Mouse (Mus musculus): ENCODE results near the gene Gm20449. TPM values are rescaled to one million over a fixed set of nuclear protein-coding genes. Genes with fewer than 3 reads are reported as not detected.
"Not testable (repeated sequence)": the region's sequence is repeated elsewhere in the genome, so short reads cannot be mapped to it uniquely, and the experiment has no call there.

Gm20449 gene
- polyA plus RNA-seq (2015; fragmentation: Nextera tagmentation; extraction: Ambion mirVana): 0.06 TPM in 1 of 2 replicates, not detected in the other

DNA sequence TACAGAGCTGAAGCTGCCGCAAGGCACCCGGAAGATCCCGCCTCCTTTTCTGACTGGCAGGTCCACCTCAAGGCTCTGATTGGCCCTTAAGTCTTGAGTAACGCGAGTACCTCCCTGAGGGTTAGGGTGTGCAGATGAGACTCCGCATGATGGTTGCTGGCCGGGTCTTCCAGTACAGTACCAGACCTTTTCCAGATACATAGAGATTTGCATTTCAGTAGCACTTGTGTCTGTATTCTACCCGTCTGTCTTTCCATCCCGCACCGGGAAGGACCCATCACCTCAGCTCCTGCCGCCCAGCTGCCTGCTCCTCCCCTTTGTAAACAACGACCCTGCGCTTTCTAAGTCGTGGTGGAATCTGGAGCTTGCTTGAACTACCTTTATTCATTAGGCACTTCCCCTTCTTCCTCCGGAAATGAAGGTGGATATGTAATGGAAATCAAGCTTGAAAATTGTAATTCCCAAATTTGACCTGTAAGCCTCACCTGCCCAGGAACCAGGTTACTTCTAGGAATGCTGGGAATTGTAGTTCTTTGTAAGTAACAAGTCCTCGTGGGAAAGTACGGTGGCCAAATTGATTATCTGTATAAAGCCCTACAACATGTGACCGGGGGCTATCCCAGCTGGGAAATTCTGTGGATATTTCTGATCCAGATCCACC is at the start of gene Gm20449, which contains the start of gene AW146154:
Gm20449 (minus strand) TSS at position 29 of the 661 bp plus-strand sequence.
AW146154 (minus strand) TSS at position 502 of the 661 bp plus-strand sequence.
- H3K27ac ChIP-seq: peak within 1 kb of the TSS; percentile 72
- WGBS: under 1% methylated on average over 18 of the region's 18 CpGs
- H3K36me3 ChIP-seq: peaks cover 8% of the 10 kb centered on the region
- peak within 1 kb of the TSS; percentile 76 for H3K4me2 ChIP-seq
- ATAC-seq (replicated peaks; ENCODE audit: insufficient number of reproducible peaks, insufficient read depth, low FRiP score, low read depth): peak; percentile 96
- no peaks in the 10 kb centered on the region for H3K27me3 ChIP-seq
- H3K9me3 ChIP-seq (replicated peaks): no peaks in the 10 kb centered on the region
- peak within 1 kb of the TSS; percentile 74 for H3K4me3 ChIP-seq
- peak within 1 kb of the TSS; percentile 71 for H3K9ac ChIP-seq
- no peaks in the 10 kb centered on the region for H3K4me1 ChIP-seq (replicated peaks)

DNA sequence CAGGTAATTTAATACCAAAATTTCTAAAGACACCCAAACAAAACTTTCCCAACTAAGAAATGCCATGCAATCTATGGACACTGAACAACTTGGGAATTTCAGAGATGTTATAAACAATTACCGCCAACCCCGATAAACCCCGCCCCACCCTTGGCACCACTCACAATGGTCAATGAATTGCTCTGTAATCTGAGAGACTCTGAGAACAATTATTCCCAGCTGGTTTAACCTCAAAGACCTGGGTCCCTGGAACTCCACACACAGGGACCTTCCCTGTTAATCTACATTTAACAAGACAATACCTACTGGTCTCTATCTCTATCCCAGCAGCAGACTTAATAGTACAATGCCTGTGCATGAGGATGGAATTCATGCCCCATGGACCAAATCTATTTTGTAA is 13.5 kb upstream of the Gm20449 start:
- Histone ChIP-seq H3K9me3 (replicated peaks) (no peaks in the 10 kb centered on the region), H3K27me3 (no peaks in the 10 kb centered on the region), H3K4me2 (no peak overlapping the region), H3K36me3 (no peaks in the 10 kb centered on the region), H3K4me1 (replicated peaks) (no peaks in the 10 kb centered on the region), H3K27ac (no peak overlapping the region), H3K9ac (no peak overlapping the region), H3K4me3 (no peak overlapping the region)
- WGBS: 88% methylated on average over 3 of the region's 3 CpGs
- ATAC-seq (replicated peaks; ENCODE audit: insufficient number of reproducible peaks, insufficient read depth, low FRiP score, low read depth): no peak

DNA sequence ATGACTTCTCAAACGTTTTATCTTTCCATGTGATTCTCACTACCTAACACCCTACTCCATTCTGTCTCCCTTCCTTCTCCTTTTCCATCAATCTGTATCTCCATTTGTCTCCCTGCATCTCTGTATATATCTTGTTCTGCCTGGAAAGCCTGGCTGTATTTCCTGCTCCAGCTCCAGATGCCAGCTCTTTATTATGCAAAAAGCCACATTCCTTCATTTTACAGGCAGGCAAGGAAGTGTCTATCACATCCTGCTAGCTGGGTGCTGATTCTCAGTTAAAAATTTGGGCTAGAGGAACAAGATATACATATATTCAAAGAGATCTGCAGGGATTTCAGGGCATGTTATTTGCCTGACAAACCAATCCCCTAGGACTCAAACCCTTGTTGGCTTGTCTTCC is 13.0 kb upstream of the Gm20449 start:
- no peak overlapping the region for H3K4me2 ChIP-seq
- H3K9ac ChIP-seq: no peak overlapping the region
- no peaks in the 10 kb centered on the region for H3K36me3 ChIP-seq
- no peaks in the 10 kb centered on the region for H3K9me3 ChIP-seq (replicated peaks)
- H3K4me1 ChIP-seq (replicated peaks): no peaks in the 10 kb centered on the region
- H3K27ac ChIP-seq: no peak overlapping the region
- 11% methylated on average over 1 of the region's 1 CpGs for WGBS
- no peak overlapping the region for H3K4me3 ChIP-seq
- ATAC-seq (replicated peaks; ENCODE audit: insufficient number of reproducible peaks, insufficient read depth, low FRiP score, low read depth): no peak
- H3K27me3 ChIP-seq: no peaks in the 10 kb centered on the region

DNA sequence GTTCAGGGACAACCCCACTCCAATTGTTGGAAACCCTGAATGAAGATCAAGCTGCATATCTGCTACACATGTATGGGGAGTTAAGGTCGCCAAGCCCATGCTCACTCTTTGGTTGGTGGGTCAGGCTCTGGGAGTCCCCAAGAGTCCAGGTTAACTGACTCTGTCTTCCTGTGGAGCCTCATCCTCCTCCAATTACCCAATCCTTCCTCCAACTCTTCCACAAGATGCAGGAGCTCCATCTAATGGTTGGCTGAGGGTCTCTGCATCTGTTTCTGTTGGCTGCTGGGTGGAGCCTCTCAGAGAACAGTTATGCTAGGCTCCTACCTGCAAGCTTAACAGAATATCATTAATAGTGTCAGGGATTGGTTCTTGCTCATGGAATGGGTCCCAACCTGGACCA is 3.2 kb upstream of the Gm20449 start:
- WGBS: 24% methylated on average over 1 of the region's 1 CpGs
- H3K9me3 ChIP-seq (replicated peaks): no peaks in the 10 kb centered on the region
- H3K9ac ChIP-seq: no peak overlapping the region
- no peak for ATAC-seq (replicated peaks; ENCODE audit: insufficient number of reproducible peaks, insufficient read depth, low FRiP score, low read depth)
- H3K27me3 ChIP-seq: no peaks in the 10 kb centered on the region
- H3K4me3 ChIP-seq: no peak overlapping the region
- no peaks in the 10 kb centered on the region for H3K36me3 ChIP-seq
- H3K4me1 ChIP-seq (replicated peaks): no peaks in the 10 kb centered on the region
- no peak overlapping the region for H3K4me2 ChIP-seq
- no peak overlapping the region for H3K27ac ChIP-seq

DNA sequence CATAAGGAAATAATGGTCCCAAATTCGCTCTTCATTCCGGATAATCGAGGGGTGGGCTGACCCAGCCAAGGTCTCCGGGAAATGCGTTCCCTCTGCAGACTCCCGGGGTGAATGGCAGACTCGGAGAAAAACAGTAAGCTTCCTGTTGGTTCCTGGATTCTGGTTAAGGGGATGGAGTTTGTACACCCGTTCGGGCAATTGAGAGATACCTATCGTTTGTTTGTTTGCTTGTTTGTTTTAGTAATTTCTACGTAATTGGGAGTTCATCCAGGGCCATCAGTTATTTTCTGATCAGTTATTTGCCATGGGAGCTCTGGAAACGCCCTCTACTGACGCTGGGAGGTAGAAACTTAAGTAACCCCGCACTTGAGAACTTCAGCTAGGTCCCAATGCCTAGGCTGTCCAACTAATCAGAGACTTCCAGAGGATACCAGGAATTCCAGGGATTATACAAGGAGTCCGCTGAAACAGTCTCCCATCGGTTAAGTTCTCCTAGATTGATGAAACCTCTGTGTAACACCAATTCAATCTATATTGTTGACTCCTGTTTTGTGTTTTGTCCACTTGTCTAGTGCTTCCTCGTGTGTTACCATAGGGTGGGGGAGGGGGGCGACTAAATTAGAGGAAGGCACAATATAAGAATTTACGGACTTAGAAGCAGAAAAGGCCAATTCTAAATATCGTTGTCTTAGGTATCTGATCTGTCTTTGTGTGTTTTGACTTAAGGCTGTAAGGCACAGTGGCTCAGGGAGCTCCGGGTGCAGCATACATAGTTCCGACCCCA is 1.1 kb upstream of the Gm20449 start:
- WGBS: 16% methylated on average over 22 of the region's 22 CpGs
- ATAC-seq (replicated peaks; ENCODE audit: insufficient number of reproducible peaks, insufficient read depth, low FRiP score, low read depth): no peak
- H3K27ac ChIP-seq: no peak overlapping the region

DNA sequence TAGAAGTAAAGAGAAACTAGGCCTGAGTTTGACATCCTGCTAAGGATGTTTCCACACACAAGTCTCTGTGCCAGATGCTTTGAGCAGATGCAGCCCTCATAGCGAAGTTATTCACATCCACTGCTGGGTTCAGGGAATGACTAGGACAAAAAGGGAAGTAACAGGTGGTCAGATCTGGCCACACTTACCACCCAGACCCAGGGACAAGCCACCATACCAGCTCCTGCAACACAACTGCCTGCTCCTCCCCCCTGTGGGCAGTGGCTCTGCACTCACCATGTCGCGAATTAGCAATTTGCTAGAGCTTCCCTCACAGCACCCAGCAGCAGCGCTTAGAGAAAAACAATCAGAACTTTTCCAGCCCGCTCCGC is 214 bp downstream of the Gm20449 start:
- not testable (repeated sequence) for H3K9me3 ChIP-seq (replicated peaks); H3K4me1 ChIP-seq (replicated peaks); H3K27me3 ChIP-seq; H3K36me3 ChIP-seq
- H3K4me3 ChIP-seq: peak overlapping the region; percentile 74
- H3K9ac ChIP-seq: peak overlapping the region; percentile 71
- WGBS: 0% methylated on average over 6 of the region's 6 CpGs
- H3K27ac ChIP-seq: peak overlapping the region; percentile 72
- peak; percentile 43; the same call in 1 of the 2 replicates for ATAC-seq (replicated peaks; ENCODE audit: insufficient number of reproducible peaks, insufficient read depth, low FRiP score, low read depth)
- peak overlapping the region; percentile 76 for H3K4me2 ChIP-seq

More for the DNA sequence above, 1.1 kb upstream of the Gm20449 start:
- peak overlapping the region; percentile 74 for H3K4me3 ChIP-seq
- no peaks in the 10 kb centered on the region for H3K9me3 ChIP-seq (replicated peaks)
- H3K9ac ChIP-seq: no peak overlapping the region
- no peaks in the 10 kb centered on the region for H3K36me3 ChIP-seq
- no peaks in the 10 kb centered on the region for H3K27me3 ChIP-seq
- H3K4me1 ChIP-seq (replicated peaks): no peaks in the 10 kb centered on the region
- peak overlapping the region; percentile 76 for H3K4me2 ChIP-seq

DNA sequence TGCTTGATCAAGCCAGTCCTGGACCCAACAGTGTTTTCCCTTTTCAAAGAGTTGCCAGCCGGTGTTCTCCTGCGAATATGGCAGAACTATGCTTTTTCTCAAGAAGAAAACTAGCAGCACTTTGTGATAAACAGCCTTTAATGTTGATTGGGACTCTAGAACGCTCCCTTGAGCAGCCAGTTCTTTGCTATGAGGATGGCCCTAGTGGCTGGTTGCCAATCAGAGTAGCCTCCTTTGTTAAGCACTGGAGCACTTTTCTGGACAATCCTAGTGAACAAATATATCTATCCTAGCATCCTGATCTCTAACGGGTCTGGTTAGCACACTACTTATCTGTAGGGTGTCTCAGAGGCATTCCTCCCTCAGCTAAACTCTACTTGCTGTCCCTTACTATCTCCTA is 753 bp downstream of the Gm20449 start:
- not testable (repeated sequence) for ATAC-seq (replicated peaks; ENCODE audit: insufficient number of reproducible peaks, insufficient read depth, low FRiP score, low read depth); H3K36me3 ChIP-seq; H3K27ac ChIP-seq; H3K4me1 ChIP-seq (replicated peaks); H3K9me3 ChIP-seq (replicated peaks); H3K27me3 ChIP-seq
- H3K4me2 ChIP-seq: peak overlapping the region; percentile 76
- H3K9ac ChIP-seq: 0 out of 2 replicates have a peak overlapping the region, but pooled peaks have one; percentile 71
- WGBS: 61% methylated on average over 4 of the region's 4 CpGs
- peak overlapping the region; percentile 74 for H3K4me3 ChIP-seq

DNA sequence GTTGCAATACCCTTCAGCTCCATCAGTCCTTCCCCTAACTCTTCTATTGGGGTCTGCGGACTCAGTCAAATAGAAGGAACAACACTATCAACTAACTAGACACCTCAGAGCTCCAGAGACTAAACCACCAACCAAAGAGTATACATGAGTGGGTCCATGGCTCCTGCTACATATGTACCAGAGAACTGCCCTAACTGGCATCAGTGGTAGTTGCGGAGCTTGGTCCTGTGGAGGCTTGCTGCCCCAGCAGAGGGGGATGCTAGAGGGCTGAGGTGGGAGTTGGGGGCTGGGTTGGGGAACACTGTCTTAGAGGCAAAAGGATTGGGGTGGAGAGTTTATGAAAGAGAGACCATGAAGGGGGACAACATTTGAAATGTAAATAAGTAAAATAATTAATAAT is 1.3 kb downstream of the Gm20449 start:
- Histone ChIP-seq H3K9me3 (replicated peaks) (no peaks in the 10 kb centered on the region), H3K27me3 (no peaks in the 10 kb centered on the region), H3K36me3 (peaks cover 10% of the 10 kb centered on the region), H3K27ac (no peak overlapping the region), H3K4me2 (no peak overlapping the region), H3K9ac (no peak overlapping the region), H3K4me1 (replicated peaks) (no peaks in the 10 kb centered on the region), H3K4me3 (no peak overlapping the region)
- no peak for ATAC-seq (replicated peaks; ENCODE audit: insufficient number of reproducible peaks, insufficient read depth, low FRiP score, low read depth)
- WGBS: 91% methylated on average over 2 of the region's 2 CpGs

DNA sequence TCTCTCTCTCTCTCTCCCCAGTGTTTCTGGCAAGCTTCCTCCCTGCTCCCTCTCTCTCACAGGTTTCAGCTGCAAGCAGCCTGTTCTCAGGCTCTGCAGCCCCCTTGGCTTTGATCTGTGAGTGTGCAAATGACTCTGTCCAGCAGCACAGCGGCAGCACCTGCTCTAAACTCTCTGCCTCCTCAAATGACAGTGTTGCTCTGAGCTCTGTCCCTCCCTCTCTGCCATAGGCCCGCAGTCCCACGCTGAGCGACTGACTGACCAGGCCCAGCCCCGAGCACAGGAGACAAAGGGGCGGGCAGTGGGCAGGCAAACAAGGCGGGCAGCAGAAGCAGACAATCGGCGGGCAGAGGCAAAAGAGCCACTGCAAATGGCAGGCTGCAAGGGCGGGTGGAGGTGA is 47.4 kb downstream of the Gm20449 start:
- H3K4me2 ChIP-seq: no peak overlapping the region
- H3K27ac ChIP-seq: no peak overlapping the region
- no peaks in the 10 kb centered on the region for H3K4me1 ChIP-seq (replicated peaks)
- H3K9ac ChIP-seq: no peak overlapping the region
- H3K9me3 ChIP-seq (replicated peaks): 0 out of 2 replicates have a peak, but pooled peaks cover 1% of the 10 kb centered on the region
- H3K27me3 ChIP-seq: no peaks in the 10 kb centered on the region
- ATAC-seq (replicated peaks; ENCODE audit: insufficient number of reproducible peaks, insufficient read depth, low FRiP score, low read depth): no peak
- 8% methylated on average over 10 of the region's 10 CpGs for WGBS
- no peaks in the 10 kb centered on the region for H3K36me3 ChIP-seq
- H3K4me3 ChIP-seq: no peak overlapping the region

DNA sequence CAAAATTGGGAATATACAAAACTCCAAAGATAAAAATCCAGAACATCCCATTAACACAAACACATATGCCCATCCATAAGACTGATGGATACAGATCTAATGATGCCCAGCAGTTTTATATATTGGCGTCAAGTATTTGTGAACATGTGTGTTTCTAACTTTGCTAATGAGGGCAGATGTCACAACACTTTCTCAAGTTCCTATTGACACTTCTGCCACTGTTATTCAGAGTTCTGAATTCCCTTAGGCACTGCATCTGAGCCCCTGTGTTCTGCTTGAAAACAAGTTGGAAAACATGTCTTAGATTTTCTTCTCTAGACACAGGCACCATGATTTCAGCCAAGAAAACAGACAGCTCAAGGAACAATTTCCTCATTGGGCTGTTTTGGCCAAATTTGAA is 50.6 kb downstream of the Gm20449 start, which contains the start of gene Vmn2r57:
Vmn2r57 (minus strand) TSS at position 101 of the 400 bp plus-strand sequence.
- not testable (repeated sequence) for H3K4me2 ChIP-seq; H3K9me3 ChIP-seq (replicated peaks); H3K4me1 ChIP-seq (replicated peaks); H3K27ac ChIP-seq; H3K4me3 ChIP-seq; H3K36me3 ChIP-seq; ATAC-seq (replicated peaks; ENCODE audit: insufficient number of reproducible peaks, insufficient read depth, low FRiP score, low read depth); H3K27me3 ChIP-seq; H3K9ac ChIP-seq
- 60% methylated on average over 1 of the region's 1 CpGs for WGBS

DNA sequence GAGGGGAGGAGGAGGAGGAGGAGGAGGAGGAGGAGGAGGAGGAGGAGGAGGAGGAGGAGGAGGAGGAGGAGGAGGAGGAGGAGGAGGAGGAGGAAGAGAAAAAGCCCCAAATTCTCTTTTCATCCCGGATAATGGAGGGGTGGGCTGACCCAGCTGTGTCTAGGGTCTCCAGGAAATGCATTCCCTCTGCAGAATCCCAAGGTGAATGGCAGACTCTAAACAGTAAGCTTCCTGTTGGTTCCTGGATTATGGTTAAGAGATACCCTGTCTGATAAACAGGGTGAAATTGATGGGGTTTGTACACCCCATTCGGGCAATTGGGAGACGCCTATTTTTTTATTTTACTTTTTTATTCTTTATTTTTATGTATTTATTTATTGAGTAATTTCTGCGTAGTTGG is 105.1 kb downstream of the Gm20449 start:
- Histone ChIP-seq H3K4me3 (no peak overlapping the region), H3K4me2 (no peak overlapping the region), H3K27me3 (no peaks in the 10 kb centered on the region), H3K27ac (no peak overlapping the region), H3K36me3 (no peaks in the 10 kb centered on the region), H3K9ac (no peak overlapping the region), H3K9me3 (replicated peaks) (no peaks in the 10 kb centered on the region), H3K4me1 (replicated peaks) (no peaks in the 10 kb centered on the region)
- WGBS: 77% methylated on average over 4 of the region's 4 CpGs
- no peak for ATAC-seq (replicated peaks; ENCODE audit: insufficient number of reproducible peaks, insufficient read depth, low FRiP score, low read depth)

Data from heart, embryonic 15.5 days (tissue).